Mouse (Mus musculus) Patski (cell line): ENCODE data around the gene Slc22a6. TPM values are rescaled to one million over a fixed set of nuclear protein-coding genes. Genes with fewer than 3 reads are reported as not detected.

ENCODE experiments used
- ATAC-seq: fragments of 100-300 bp; one replicate; pipeline ENCODE4 v1.8.0; 2021
- CTCF ChIA-PET: fragments of 350-600 bp; sonication (Branson Sonifier 250); formaldehyde crosslinking; loops from one replicate; lab custom pipeline; 2022; ENCODE audit warnings: inconsistent platforms; lab: Charles Lee
- POLR2A ChIA-PET: fragments of 350-600 bp; sonication (Branson Sonifier 250); formaldehyde crosslinking; loops from one replicate; lab custom pipeline; 2022; ENCODE audit warnings: antibody characterized with exemption, inconsistent platforms; lab: Charles Lee
- DNase-seq: peaks from one replicate; pipeline ENCODE4 v3.0.0-alpha.2; 2011; ENCODE audit warnings: low read depth, low spot score
- H3K27me3 ChIP-seq: fragments of 371-371 bp; one replicate; pipeline ENCODE4 v1.5.1; 2021
- CTCF ChIP-seq: fragments of 100-300 bp; IDR thresholded peaks from one replicate; pipeline ENCODE4 v1.5.1; 2021
- in situ Hi-C: fragments of 300-500 bp; cut with MboI; formaldehyde crosslinking; loops from 3 replicates; pipeline ENCODE4 v1.11.1; 2018; ENCODE audit warnings: low pct_unique_long_range_greater_than_20kb, mixed read lengths
- polyA plus RNA-seq: library from polyadenylated mRNA; unstranded; gene quantifications from one replicate; pipeline ENCODE4 v1.2.3, GENCODE M21; 2021

Slc22a6 gene
- polyA plus RNA-seq, 1 experiment from 2014 or later: not detected

- DNase-seq (no peak), ATAC-seq (no peak)
- H3K27me3 ChIP-seq: peaks cover 44% of the 10 kb centered on the region
- in situ Hi-C loops: no loop called here
- TF ChIP-seq CTCF: no peak
- ChIA-PET POLR2A (no interaction called here), CTCF (no interaction called here)
These were observed 55.7 kb downstream of the Slc22a6 start for GRCm38 (mm10) chr19:8673336-8674063.

Other genes with a start within 250 kb of the Slc22a6 start
- not detected for gene Slc22a30, start 212.9 kb upstream of the Slc22a6 start, polyA plus RNA-seq
- gene Slc22a8, start 26.8 kb upstream of the Slc22a6 start, polyA plus RNA-seq: not detected
- 0.01 TPM for gene Chrm1, start 45.8 kb downstream of the Slc22a6 start, polyA plus RNA-seq
- gene Slc3a2, start 105.3 kb downstream of the Slc22a6 start, polyA plus RNA-seq: 807 TPM
- gene Wdr74, start 117.8 kb downstream of the Slc22a6 start, polyA plus RNA-seq: 64.7 TPM
- 0.86 TPM for gene 1700092M07Rik, start 122.7 kb downstream of the Slc22a6 start, polyA plus RNA-seq
- 116 TPM for gene Stx5a, start 123.4 kb downstream of the Slc22a6 start, polyA plus RNA-seq
- gene Nxf1, start 139.0 kb downstream of the Slc22a6 start, polyA plus RNA-seq: 164 TPM
- 74.3 TPM for gene Tmem223, start 153.0 kb downstream of the Slc22a6 start, polyA plus RNA-seq
- 58.9 TPM for gene Tmem179b, start 156.4 kb downstream of the Slc22a6 start, polyA plus RNA-seq
- 25.8 TPM for gene Taf6l, start 168.4 kb downstream of the Slc22a6 start, polyA plus RNA-seq
- gene Polr2g, start 180.5 kb downstream of the Slc22a6 start, polyA plus RNA-seq: 148 TPM
- gene Zbtb3, start 184.5 kb downstream of the Slc22a6 start, polyA plus RNA-seq: 5.0 TPM
- gene Ttc9c, start 201.3 kb downstream of the Slc22a6 start, polyA plus RNA-seq: 51.4 TPM
- gene Hnrnpul2, start 202.0 kb downstream of the Slc22a6 start, polyA plus RNA-seq: 136 TPM
- 3.3 TPM for gene AC129217.1, start 211.7 kb downstream of the Slc22a6 start, polyA plus RNA-seq
- gene Bscl2, start 219.4 kb downstream of the Slc22a6 start, polyA plus RNA-seq: 4.1 TPM
- 0.50 TPM for gene Gng3, start 221.2 kb downstream of the Slc22a6 start, polyA plus RNA-seq
- 0.10 TPM for gene Lrrn4cl, start 232.7 kb downstream of the Slc22a6 start, polyA plus RNA-seq